Mouse (Mus musculus) heart, embryonic 16.5 days (tissue): ENCODE measurements around the gene Hoxa13. TPM values are rescaled to one million over a fixed set of nuclear protein-coding genes. Genes with fewer than 3 reads are reported as not detected.

Experiments used
- ATAC-seq: fragments of 200-750 bp; cut with Nextera tagmentation; replicated peaks from 2 replicates; pipeline ENCODE4 v1.8.0; 2017; ENCODE audit warnings: moderate number of reproducible peaks; ENCODE audit not compliant: insufficient read depth, low FRiP score; ENCODE audit errors: extremely low read depth
- H3K27ac ChIP-seq: fragments of 300-500 bp; sonication (generic); 2 replicates; pipeline ENCODE4 v1.5.1; 2014; ENCODE audit warnings: mild to moderate bottlenecking, low read length, control low read depth, moderate library complexity
- H3K27me3 ChIP-seq: fragments of 300-500 bp; sonication (generic); 2 replicates; pipeline ENCODE4 v1.6.1; 2014; ENCODE audit warnings: low read length, mixed read lengths; ENCODE audit not compliant: control insufficient read depth, insufficient read depth
- H3K36me3 ChIP-seq: fragments of 300-500 bp; sonication (generic); 2 replicates; pipeline ENCODE4 v1.6.1; 2014; ENCODE audit not compliant: control insufficient read depth, insufficient read depth
- H3K4me1 ChIP-seq: fragments of 300-500 bp; sonication (generic); 2 replicates; pipeline ENCODE4 v1.6.1; 2014; ENCODE audit warnings: low read length, mixed read lengths; ENCODE audit not compliant: control insufficient read depth, insufficient read depth
- H3K4me2 ChIP-seq: fragments of 300-500 bp; sonication (generic); 2 replicates; pipeline ENCODE4 v1.6.1; 2014; ENCODE audit warnings: low read depth, mild to moderate bottlenecking, control low read depth, low read length
- H3K4me3 ChIP-seq: fragments of 300-500 bp; sonication (generic); 2 replicates; pipeline ENCODE4 v1.5.1; 2014; ENCODE audit warnings: mild to moderate bottlenecking, control low read depth, low read length
- H3K9ac ChIP-seq: fragments of 300-500 bp; sonication (generic); 2 replicates; pipeline ENCODE4 v1.6.1; 2014; ENCODE audit warnings: low read length, control low read depth
- H3K9me3 ChIP-seq: fragments of 300-500 bp; sonication (generic); replicated peaks from 2 replicates; pipeline ENCODE4 v1.6.1; 2016; ENCODE audit warnings: low read length; ENCODE audit not compliant: control insufficient read depth
- WGBS: fragments of 180-500 bp; shearing (Covaris S2); extraction: QIAGEN DNeasy Blood & Tissue Kit; methylation state at CpG from one replicate; pipeline ENCODE4 v1.1.7; 2014; 5-methylcytosine and 5-hydroxymethylcytosine counted together
- microRNA counts: library from miRNA; unstranded; fragments of <30 nt; microRNA quantifications from one replicate; lab custom pipeline; 2016
- microRNA-seq: library from miRNA; unstranded; fragments of <30 nt; microRNA quantifications from one replicate; pipeline ENCODE4, GENCODE M21; 2017
- polyA plus RNA-seq: library from polyadenylated mRNA; unstranded; fragments of >200 nt; fragmentation: Nextera tagmentation; extraction: Ambion mirVana; gene quantifications from 2 replicates; pipeline ENCODE4 v1.2.1, GENCODE M21; 2015

The Hoxa13 gene
- polyA plus RNA-seq, 1 experiment from 2014 or later = not detected

GRCm38 (mm10) chr6:52209685-52210046, 51.0 kb downstream of the Hoxa13 start:
- H3K27me3 ChIP-seq = peaks cover 95% of the 10 kb centered on the region
- ATAC-seq = no peak
- 16% methylated on average over 12 of the region's 12 CpGs for WGBS
- H3K4me2 ChIP-seq = no peak overlapping the region
- no peak overlapping the region for H3K4me3 ChIP-seq
- H3K9me3 ChIP-seq = no peaks in the 10 kb centered on the region
- no peaks in the 10 kb centered on the region for H3K36me3 ChIP-seq
- H3K27ac ChIP-seq = no peak overlapping the region
- H3K9ac ChIP-seq = no peak overlapping the region
- peaks cover 4% of the 10 kb centered on the region for H3K4me1 ChIP-seq

- H3K9me3 ChIP-seq = no peaks in the 10 kb centered on the region
- no peak for ATAC-seq
- 15% methylated on average over 18 of the region's 18 CpGs for WGBS
- peak overlapping the region; percentile 54 for H3K4me2 ChIP-seq
- peaks cover 5% of the 10 kb centered on the region for H3K4me1 ChIP-seq
- H3K4me3 ChIP-seq = peak overlapping the region; percentile 28
- H3K27me3 ChIP-seq = peaks cover 95% of the 10 kb centered on the region
- H3K36me3 ChIP-seq = no peaks in the 10 kb centered on the region
- no peak overlapping the region for H3K27ac ChIP-seq
- H3K9ac ChIP-seq = no peak overlapping the region
These were observed 51.6 kb downstream of the Hoxa13 start for GRCm38 (mm10) chr6:52208868-52209684.

DNA sequence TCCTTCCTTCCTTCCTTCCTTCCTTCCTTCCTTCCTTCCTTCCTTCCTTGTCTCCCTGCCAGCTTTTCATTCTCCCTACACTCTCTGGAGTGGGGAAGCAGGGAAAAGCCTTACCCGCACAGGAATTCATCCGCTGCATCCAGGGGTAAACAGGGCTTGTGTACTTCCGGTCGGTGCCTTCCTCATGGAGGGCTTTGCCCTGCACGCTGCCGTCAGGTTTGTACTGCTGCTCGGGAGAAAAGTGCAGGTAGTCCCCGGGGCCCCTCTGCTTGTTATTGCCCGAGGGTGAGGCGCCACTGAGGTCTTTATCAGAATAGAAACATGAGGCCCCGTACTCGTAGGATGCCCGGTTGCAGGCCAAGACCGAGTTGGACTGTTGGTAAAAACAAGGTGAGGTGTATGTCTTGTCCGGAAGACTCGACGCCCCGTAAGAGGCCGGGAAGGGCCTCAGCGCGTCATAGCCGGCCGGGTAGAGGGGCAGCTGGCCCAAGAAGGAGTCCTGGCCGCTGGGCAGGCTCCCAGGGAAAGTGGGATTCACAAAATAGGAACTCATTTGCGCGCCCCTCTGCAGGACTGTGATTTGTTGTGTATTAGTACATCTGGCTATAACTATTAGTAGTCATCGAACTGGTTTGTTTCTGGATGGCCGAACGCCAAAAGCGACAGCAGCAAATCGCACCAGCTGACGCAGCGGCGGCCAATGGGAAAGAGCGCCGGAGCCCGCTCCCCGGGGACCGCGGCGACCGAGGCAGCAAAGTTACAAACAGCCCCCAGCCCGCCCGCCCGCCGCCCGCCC, 52.4 kb downstream of the Hoxa13 start, which contains the start of gene Hoxa6:
TSS of gene Hoxa6 (minus strand) at position 651 of the 796 bp plus-strand sequence.
- H3K4me1 ChIP-seq = peaks cover 7% of the 10 kb centered on the region; the same call in 1 of the 2 replicates
- no peak within 1 kb of the TSS for H3K27ac ChIP-seq
- peak within 1 kb of the TSS; percentile 54 for H3K4me2 ChIP-seq
- 4% methylated on average over 47 of the region's 47 CpGs for WGBS
- ATAC-seq = no peak
- no peak within 1 kb of the TSS for H3K9ac ChIP-seq
- H3K27me3 ChIP-seq = peaks cover 87% of the 10 kb centered on the region
- no peaks in the 10 kb centered on the region for H3K9me3 ChIP-seq
- H3K36me3 ChIP-seq = no peaks in the 10 kb centered on the region
- H3K4me3 ChIP-seq = peak within 1 kb of the TSS; percentile 28

MicroRNA genes within 50 kb of the gene (microRNA counts, 519-probe panel; counts per million panel counts)
- 1,446 counts per million, percentile 9 among the panel's probes with 10 or more counts for microRNA mmu-miR-196b (lab: Ali Mortazavi, UCI)

Small RNA genes lying within 50 kb of the gene (microRNA-seq; reads per million reads assigned to microRNA genes)
- gene Mir196b = 212 reads per million, percentile 62 among the genes with 10 or more reads in this experiment

Other genes starting within 250 kb of the Hoxa13 start
- 15.9 and 17.0 TPM in 2 replicates for gene Skap2, start 248.3 kb downstream of the Hoxa13 start, polyA plus RNA-seq
- 0.44 and 0.68 TPM in 2 replicates for gene Hoxa1, start 102.6 kb downstream of the Hoxa13 start, polyA plus RNA-seq
- 1.5 and 2.0 TPM in 2 replicates for gene Hoxa2, start 96.0 kb downstream of the Hoxa13 start, polyA plus RNA-seq
- gene 5730596B20Rik, start 83.4 kb downstream of the Hoxa13 start, polyA plus RNA-seq = 0.13 and 0.32 TPM in 2 replicates
- gene Hoxa4, start 69.1 kb downstream of the Hoxa13 start, polyA plus RNA-seq = 0.54 TPM in 1 of 2 replicates, not detected in the other
- gene Hoxa5, start 56.3 kb downstream of the Hoxa13 start, polyA plus RNA-seq = 1.3 and 3.3 TPM in 2 replicates
- not detected in 2 replicates for gene Hoxa6, start 52.2 kb downstream of the Hoxa13 start, polyA plus RNA-seq
- 0.89 and 1.3 TPM in 2 replicates for gene Hoxa3, start 47.5 kb downstream of the Hoxa13 start, polyA plus RNA-seq
- not detected in 2 replicates for gene Gm28308, start 47.5 kb downstream of the Hoxa13 start, polyA plus RNA-seq
- gene Hoxa7, start 39.0 kb downstream of the Hoxa13 start, polyA plus RNA-seq = 0.35 and 0.38 TPM in 2 replicates
- 0.17 TPM in 1 of 2 replicates, not detected in the other for gene Hoxa9, start 29.8 kb downstream of the Hoxa13 start, polyA plus RNA-seq
- gene Hoxa10, start 20.0 kb downstream of the Hoxa13 start, polyA plus RNA-seq = not detected in 2 replicates
- gene Hoxa11, start 15.1 kb downstream of the Hoxa13 start, polyA plus RNA-seq = not detected in 2 replicates
- 0.06 TPM in 1 of 2 replicates, not detected in the other for gene Evx1, start 52.6 kb upstream of the Hoxa13 start, polyA plus RNA-seq